Mouse (Mus musculus): ENCODE results near the gene Mrgpre.

The Mrgpre gene

GRCm38 (mm10) chr7:143748041-143748868 is 36.0 kb downstream of the Mrgpre start:
- in situ Hi-C loops (cut with MboI; ENCODE audit: low sequenced_read_pairs), result no loop called here

DNA sequence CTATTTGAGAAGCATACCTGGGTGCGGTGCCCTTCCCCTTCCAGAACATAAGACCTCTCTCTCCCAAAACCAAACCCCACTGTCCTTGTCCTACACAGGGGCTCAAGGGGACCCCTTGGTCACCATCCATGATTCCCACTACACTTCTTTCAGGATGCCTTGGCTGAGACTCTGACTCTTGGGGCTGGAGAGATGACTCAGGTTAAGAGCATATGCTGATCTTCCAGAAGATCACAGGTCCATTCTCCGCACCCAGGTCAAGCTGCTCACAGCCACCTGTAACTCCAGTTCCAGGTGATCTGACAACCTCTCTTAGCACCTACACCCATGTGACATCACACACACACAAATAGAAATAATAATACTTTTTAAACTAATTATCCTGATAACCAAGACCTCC is 43.6 kb downstream of the Mrgpre start:
- in situ Hi-C loops (cut with MboI; ENCODE audit: low sequenced_read_pairs), result no loop called here

DNA sequence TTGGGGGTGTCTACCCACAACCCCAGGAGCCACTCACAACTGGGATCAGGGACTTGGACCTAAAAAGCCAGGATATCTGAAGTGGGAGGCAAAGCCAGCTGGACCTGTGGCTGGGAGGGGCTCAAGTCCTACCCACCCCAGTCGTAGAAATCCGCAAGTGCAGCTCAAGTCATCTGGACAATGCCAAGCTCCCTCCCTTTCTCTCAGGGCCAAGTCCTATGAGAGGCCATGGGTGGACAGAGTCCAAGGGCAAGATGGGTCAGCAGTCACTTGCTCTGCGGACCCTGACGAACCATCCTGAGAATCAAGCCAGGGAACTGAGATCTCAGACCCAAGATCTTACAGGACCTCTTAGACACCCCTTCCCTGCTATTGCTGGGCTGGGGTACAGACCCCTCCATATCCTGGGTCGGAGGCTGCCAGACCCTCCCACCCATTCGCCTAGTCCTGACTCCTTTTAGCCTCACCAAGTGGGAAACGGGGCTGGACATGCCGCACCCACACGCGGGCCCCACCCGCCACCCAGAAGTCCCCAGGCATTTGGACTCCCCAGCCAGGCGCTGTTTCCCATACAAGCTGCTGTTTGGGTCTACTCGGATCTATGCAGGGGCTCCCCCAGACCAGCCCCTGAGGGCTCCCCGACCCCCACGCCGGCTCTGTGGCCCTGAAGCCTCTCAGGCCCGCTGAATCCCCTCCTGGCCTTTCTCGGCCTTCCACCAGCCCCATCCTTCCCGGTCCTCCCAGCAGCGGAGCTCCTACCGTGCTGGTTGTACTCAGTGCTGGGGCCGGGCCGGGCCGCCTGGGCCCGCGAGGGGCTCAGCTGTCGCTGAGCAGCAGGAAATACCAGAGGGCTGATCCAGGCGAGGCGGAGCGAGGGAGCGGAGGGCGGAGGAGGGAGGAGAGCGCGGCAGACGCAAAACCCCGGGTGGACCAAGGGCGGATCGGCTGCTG is 44.5 kb downstream of the Mrgpre start:
- in situ Hi-C loops (cut with MboI; ENCODE audit: low sequenced_read_pairs), result no loop called here

DNA sequence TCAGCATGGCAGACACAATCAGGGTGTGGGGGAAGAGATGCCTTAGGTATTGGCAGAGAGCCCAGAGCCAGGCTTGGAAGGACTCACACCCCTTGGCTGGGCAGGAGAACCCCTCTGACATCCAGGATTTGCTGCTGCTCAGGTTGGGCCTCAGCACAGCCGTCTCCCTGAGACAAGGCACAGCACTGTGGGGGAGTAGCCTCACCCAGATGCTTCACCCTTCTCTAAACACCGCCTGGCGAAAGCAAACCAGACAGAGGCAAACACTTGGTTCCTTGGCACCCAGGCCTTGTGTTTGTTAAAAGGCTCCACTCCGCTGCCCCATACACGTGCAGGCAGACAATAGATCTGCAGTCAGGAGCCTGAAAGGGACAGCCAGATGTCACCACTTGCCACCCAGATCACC is 45.7 kb downstream of the Mrgpre start:
- in situ Hi-C loops (cut with MboI; ENCODE audit: low sequenced_read_pairs), result no loop called here

GRCm38 (mm10) chr7:143738194-143738593 is 46.1 kb downstream of the Mrgpre start:
- in situ Hi-C loops (cut with MboI; ENCODE audit: low sequenced_read_pairs), result no loop called here

DNA sequence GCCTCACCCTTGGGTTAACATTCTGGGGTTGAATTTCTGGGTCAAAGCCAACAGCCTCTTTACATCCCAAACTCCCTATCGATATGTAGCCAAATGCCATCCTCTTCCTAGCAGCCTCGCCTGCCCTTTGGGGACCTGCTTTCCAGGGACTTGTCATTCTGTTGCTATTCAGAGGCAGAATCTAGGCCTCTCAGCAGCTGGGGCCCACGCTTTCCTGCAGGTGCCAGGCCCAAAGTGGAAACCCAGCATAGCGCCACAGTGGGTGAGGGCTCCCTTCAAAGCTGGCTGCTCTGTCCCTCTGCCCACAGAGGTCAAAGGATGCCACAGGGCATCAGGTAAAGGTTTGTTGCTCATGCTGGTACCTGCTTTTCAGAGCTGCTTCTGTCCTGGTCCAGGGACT is 50.6 kb downstream of the Mrgpre start:
- in situ Hi-C loops (cut with MboI; ENCODE audit: low sequenced_read_pairs), result no loop called here

DNA sequence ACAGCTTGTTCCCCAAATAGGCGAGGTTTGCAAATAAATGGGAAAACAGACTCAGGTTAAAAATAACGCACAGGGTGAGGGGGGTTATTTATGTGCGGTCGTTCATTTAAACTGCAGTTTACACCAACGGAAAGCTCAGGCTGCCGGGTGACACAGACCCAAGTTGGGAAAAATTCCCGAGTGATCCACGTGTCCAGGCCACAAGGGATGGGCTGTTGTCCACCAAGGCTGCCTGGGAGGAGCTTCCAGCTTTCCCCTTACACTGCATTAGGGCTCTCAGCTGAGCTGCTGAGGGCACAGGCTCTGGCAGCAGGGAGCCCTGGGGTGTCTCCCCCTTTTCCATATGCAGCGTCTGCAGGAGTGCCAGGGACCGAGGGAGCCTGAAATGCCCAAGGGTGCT is 54.4 kb downstream of the Mrgpre start:
- in situ Hi-C loops (cut with MboI; ENCODE audit: low sequenced_read_pairs), result no loop called here
